Mouse (Mus musculus) bone marrow, adult 2 months (tissue): ENCODE measurements around the gene Slc35a5.

Experiments
- CTCF ChIP-seq: fragments of 200-500 bp; IDR thresholded peaks from 2 replicates; pipeline ENCODE4 v1.5.1; 2011; ENCODE audit warnings: low read length, control low read depth; ENCODE audit not compliant: control insufficient read depth, insufficient read depth
- POLR2A ChIP-seq: fragments of 200-500 bp; IDR thresholded peaks from 2 replicates; pipeline ENCODE4 v1.6.1; 2011; ENCODE audit warnings: low read depth, mild to moderate bottlenecking, control low read depth, low read length, borderline replicate concordance; ENCODE audit not compliant: control insufficient read depth

GRCm38 (mm10) chr16:45181824-45182223 is 23.3 kb upstream of the Slc35a5 start:
- TF ChIP-seq CTCF (no peak), POLR2A (no peak)
